Mouse (Mus musculus): ENCODE measurements around the gene Mad1l1.
"Not testable (repeated sequence)": the region's sequence is repeated elsewhere in the genome, so short reads cannot be mapped to it uniquely, and the experiment has no call there.

The Mad1l1 gene

GRCm38 (mm10) chr5:140321042-140321755, at the start of gene Mad1l1, which contains the start of gene Nudt1:
TSS of gene Mad1l1 (minus strand) at chr5:140321552.
TSS of gene Nudt1 (plus strand) at chr5:140321656.
- DNase-seq (ENCODE audit: low spot score), result peak; percentile 90

GRCm38 (mm10) chr5:140370446-140371254, 49.3 kb upstream of the Mad1l1 start:
- no peak for DNase-seq (ENCODE audit: low spot score)

- no peak for DNase-seq (ENCODE audit: low spot score)
Measured at GRCm38 (mm10) chr5:140369466-140369865, 48.1 kb upstream of the Mad1l1 start.

GRCm38 (mm10) chr5:140368926-140369325, 47.6 kb upstream of the Mad1l1 start:
- DNase-seq (ENCODE audit: low spot score), result no peak

GRCm38 (mm10) chr5:140368126-140368525, 46.8 kb upstream of the Mad1l1 start:
- DNase-seq (ENCODE audit: low spot score), result not testable (repeated sequence)

GRCm38 (mm10) chr5:140364415-140364814, 43.1 kb upstream of the Mad1l1 start:
- DNase-seq (ENCODE audit: low spot score), result no peak

GRCm38 (mm10) chr5:140359930-140360674, 38.8 kb upstream of the Mad1l1 start:
- DNase-seq (ENCODE audit: low spot score), result no peak

- DNase-seq (ENCODE audit: low spot score), result no peak
Measured at GRCm38 (mm10) chr5:140357466-140357865, 36.1 kb upstream of the Mad1l1 start.

- DNase-seq (ENCODE audit: low spot score), result peak; percentile 28
Measured at GRCm38 (mm10) chr5:140355934-140356333, 34.6 kb upstream of the Mad1l1 start.

GRCm38 (mm10) chr5:140352352-140352751, 31.0 kb upstream of the Mad1l1 start:
- DNase-seq (ENCODE audit: low spot score), result no peak

GRCm38 (mm10) chr5:140350731-140351497, 29.6 kb upstream of the Mad1l1 start:
- no peak for DNase-seq (ENCODE audit: low spot score)

- no peak for DNase-seq (ENCODE audit: low spot score)
Measured at GRCm38 (mm10) chr5:140349882-140350281, 28.5 kb upstream of the Mad1l1 start.

- no peak for DNase-seq (ENCODE audit: low spot score)
Measured at GRCm38 (mm10) chr5:140346050-140346449, 24.7 kb upstream of the Mad1l1 start.

GRCm38 (mm10) chr5:140345244-140345643, 23.9 kb upstream of the Mad1l1 start:
- no peak for DNase-seq (ENCODE audit: low spot score)

GRCm38 (mm10) chr5:140342880-140343279, 21.5 kb upstream of the Mad1l1 start:
- DNase-seq (ENCODE audit: low spot score), result no peak

- DNase-seq (ENCODE audit: low spot score), result no peak
Measured at GRCm38 (mm10) chr5:140339836-140340235, 18.5 kb upstream of the Mad1l1 start.

- no peak for DNase-seq (ENCODE audit: low spot score)
Measured at GRCm38 (mm10) chr5:140338779-140339178, 17.4 kb upstream of the Mad1l1 start.

GRCm38 (mm10) chr5:140336680-140337079, 15.3 kb upstream of the Mad1l1 start:
- peak; percentile 56 for DNase-seq (ENCODE audit: low spot score)

GRCm38 (mm10) chr5:140333631-140334030, 12.3 kb upstream of the Mad1l1 start:
- peak; percentile 57 for DNase-seq (ENCODE audit: low spot score)

GRCm38 (mm10) chr5:140332519-140332918, 11.2 kb upstream of the Mad1l1 start:
- DNase-seq (ENCODE audit: low spot score), result no peak

GRCm38 (mm10) chr5:140331615-140332512, 10.5 kb upstream of the Mad1l1 start, which contains the start of gene Mrm2:
TSS of gene Mrm2 (minus strand) at chr5:140331898.
- DNase-seq (ENCODE audit: low spot score), result peak; percentile 91
